Mouse (Mus musculus) testis, adult 2 months (tissue): Measurements from ENCODE around the gene Lmo2. TPM values are rescaled to one million over a fixed set of nuclear protein-coding genes. Genes with fewer than 3 reads are reported as not detected.

Experiments used
- H3K27ac ChIP-seq: fragments of 200-500 bp; 2 replicates; pipeline ENCODE4 v1.5.1; 2012; ENCODE audit warnings: low read depth, low read length; ENCODE audit not compliant: control insufficient read depth, insufficient read depth
- H3K27me3 ChIP-seq: fragments of 200-500 bp; 2 replicates; pipeline ENCODE4 v1.6.1; 2012; ENCODE audit warnings: mild to moderate bottlenecking, low read length, moderate library complexity; ENCODE audit not compliant: control insufficient read depth, insufficient read depth
- H3K36me3 ChIP-seq: fragments of 200-500 bp; 2 replicates; pipeline ENCODE4 v1.6.1; 2012; ENCODE audit warnings: mild to moderate bottlenecking, low read length; ENCODE audit not compliant: control insufficient read depth, insufficient read depth
- H3K4me1 ChIP-seq: fragments of 200-500 bp; 2 replicates; pipeline ENCODE4 v1.6.1; 2012; ENCODE audit warnings: low read length; ENCODE audit not compliant: control insufficient read depth, insufficient read depth
- H3K4me3 ChIP-seq: fragments of 200-500 bp; 2 replicates; pipeline ENCODE4 v1.5.1; 2012; ENCODE audit warnings: low read depth, mild to moderate bottlenecking, low read length, moderate library complexity, mixed read lengths; ENCODE audit not compliant: control insufficient read depth
- CTCF ChIP-seq: fragments of 200-500 bp; IDR thresholded peaks from 2 replicates; pipeline ENCODE4 v1.5.1; 2012; ENCODE audit warnings: low read depth, mild to moderate bottlenecking, inconsistent platforms, low read length, moderate library complexity; ENCODE audit not compliant: control insufficient read depth, insufficient read depth, insufficient replicate concordance
- POLR2A ChIP-seq: fragments of 200-500 bp; IDR thresholded peaks from 2 replicates; pipeline ENCODE4 v1.6.1; 2012; ENCODE audit warnings: low read depth, mild to moderate bottlenecking, inconsistent platforms, low read length, moderate library complexity; ENCODE audit not compliant: control insufficient read depth
- polyA plus RNA-seq: library from polyadenylated mRNA; depleted of rRNA; stranded (reverse); fragments of >200 nt; gene quantifications from 2 replicates; pipeline ENCODE4 v1.2.3, GENCODE M21; 2012

Gene Lmo2
- polyA plus RNA-seq, 1 experiment, result 4.7 TPM

DNA sequence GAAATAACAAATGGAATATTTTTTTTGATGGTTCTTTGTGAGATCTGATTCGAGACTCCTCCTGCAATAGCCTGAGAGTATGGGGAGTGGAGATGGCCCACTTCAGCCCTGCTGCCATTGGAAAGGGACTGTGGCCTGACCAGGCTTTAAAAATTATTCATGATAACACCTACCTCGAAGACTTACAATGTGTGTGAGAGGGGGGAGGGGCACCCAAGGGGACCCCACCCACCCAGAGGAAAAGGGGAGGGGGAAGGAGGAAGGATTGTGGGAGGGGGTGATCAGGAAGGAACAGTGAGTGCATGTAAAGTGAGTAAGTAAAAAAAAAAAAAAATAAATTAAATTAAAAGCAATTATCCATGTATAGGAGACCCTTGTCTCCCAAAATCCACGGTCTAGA is 848 bp downstream of the Lmo2 start:
- H3K36me3 ChIP-seq, result no peaks in the 10 kb centered on the region
- no peak overlapping the region for H3K27ac ChIP-seq
- no peaks in the 10 kb centered on the region for H3K27me3 ChIP-seq
- no peak for TF ChIP-seq POLR2A
- no peak for TF ChIP-seq CTCF
- H3K4me3 ChIP-seq, result no peak overlapping the region
- H3K4me1 ChIP-seq, result no peaks in the 10 kb centered on the region

DNA sequence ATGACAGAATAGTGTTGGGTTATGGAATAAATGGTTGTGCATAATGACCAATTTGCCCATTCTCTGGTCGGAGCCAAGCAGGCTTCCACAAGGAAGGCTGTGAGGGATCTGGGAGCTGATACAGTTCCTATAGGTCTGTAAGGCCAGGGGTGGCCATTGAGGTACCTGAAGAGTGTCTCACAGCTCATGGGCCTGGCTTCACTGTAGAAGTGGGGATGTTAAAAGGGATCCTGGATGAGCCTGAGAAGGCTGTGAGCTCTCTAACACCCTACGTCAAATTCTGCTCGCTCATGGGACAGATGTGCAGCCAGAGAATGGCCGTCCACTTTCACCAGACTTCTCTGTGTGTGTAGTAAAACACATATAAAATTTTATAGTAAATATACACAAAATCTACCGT is 1.3 kb downstream of the Lmo2 start:
- TF ChIP-seq CTCF (no peak), POLR2A (no peak)
- Histone ChIP-seq H3K27ac (no peak overlapping the region), H3K4me3 (no peak overlapping the region), H3K36me3 (no peaks in the 10 kb centered on the region), H3K27me3 (no peaks in the 10 kb centered on the region), H3K4me1 (no peaks in the 10 kb centered on the region)

DNA sequence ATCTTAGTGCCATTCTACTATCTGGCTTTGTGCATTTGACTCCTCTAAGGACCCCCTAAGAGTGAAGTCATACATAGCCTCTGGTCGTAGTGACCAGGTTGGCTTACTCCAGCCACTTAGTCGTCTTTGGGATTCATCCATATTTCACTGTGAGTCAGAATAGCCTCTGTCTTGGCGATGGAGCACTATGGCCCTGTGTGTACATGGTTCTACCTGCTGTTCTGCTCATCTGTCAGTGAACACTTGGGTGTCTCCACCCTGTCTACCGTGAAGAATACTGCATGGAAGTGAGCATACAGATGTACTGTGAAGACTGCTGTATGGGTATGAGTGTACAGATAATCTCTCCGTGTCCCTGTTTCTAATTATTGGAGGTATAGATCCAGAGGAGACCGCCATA is 1.8 kb downstream of the Lmo2 start:
- H3K27ac ChIP-seq, result no peak overlapping the region
- H3K4me3 ChIP-seq, result no peak overlapping the region
- no peak for TF ChIP-seq CTCF
- no peak for TF ChIP-seq POLR2A
- H3K4me1 ChIP-seq, result no peaks in the 10 kb centered on the region
- H3K27me3 ChIP-seq, result no peaks in the 10 kb centered on the region
- H3K36me3 ChIP-seq, result no peaks in the 10 kb centered on the region

DNA sequence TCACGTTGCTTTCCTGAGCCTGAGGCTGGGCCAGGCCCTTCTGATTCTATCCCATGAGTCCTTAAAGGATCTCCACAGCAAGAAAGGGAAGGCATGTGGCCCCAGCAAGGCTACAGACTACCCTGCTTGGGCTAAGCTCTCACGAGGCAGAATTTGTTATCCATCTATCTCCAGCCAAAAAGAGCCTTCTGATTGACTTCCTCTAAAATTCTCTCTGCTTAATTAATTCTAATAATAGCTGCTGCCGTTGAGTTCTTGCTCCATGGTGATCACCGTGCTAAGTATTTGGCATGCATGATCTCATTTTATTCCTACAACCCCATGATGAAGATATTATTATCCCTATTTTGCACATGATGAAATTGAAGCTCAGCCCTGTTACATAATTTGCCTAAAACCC is 4.6 kb downstream of the Lmo2 start:
- no peaks in the 10 kb centered on the region for H3K4me1 ChIP-seq
- TF ChIP-seq CTCF, result no peak
- TF ChIP-seq POLR2A, result no peak
- no peaks in the 10 kb centered on the region for H3K36me3 ChIP-seq
- H3K27ac ChIP-seq, result no peak overlapping the region
- no peaks in the 10 kb centered on the region for H3K27me3 ChIP-seq
- no peak overlapping the region for H3K4me3 ChIP-seq

DNA sequence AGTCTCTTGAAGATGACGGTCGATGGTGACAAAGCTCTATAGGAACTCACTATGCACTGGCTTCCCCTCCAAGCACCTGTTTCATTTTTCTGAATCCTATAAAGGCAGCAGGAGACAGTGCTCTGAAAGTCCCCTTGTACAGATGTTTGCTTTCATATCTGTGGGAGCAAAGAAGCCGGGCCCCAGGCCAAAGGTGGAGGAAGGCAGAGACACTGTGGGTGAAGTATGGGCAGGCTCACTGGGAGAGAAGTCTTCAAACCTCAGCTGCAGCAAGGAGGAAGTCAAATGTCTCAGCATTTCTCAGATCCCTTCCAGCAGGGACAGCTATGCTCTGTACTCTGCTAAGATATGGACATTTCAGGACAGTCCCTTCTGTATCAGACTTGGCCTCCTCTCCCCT is 7.6 kb downstream of the Lmo2 start:
- no peak for TF ChIP-seq POLR2A
- TF ChIP-seq CTCF, result no peak
- peaks cover 5% of the 10 kb centered on the region; the same call in 1 of the 2 replicates for H3K4me1 ChIP-seq
- no peaks in the 10 kb centered on the region; the same call in 1 of the 2 replicates for H3K27me3 ChIP-seq
- no peaks in the 10 kb centered on the region for H3K36me3 ChIP-seq
- H3K4me3 ChIP-seq, result no peak overlapping the region
- no peak overlapping the region for H3K27ac ChIP-seq

DNA sequence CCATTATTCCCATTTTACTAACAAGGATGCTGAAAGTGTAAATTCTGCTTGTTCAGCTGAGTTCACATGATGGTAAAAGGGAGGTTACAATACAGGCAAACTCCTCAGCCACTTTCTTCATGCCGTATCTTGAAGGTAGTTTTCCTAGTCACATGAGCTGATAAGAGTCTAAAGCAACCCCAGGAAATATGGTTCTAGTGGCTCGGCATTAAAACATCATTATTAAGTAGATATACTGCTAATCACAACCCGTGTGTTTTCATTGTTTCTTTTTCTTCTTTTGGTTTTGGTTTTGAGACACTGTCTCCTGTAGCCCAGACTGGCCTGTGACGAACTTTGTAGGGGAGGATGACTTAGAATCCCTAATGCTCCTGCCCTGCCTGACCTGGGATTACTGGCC is 10.4 kb downstream of the Lmo2 start:
- no peak overlapping the region for H3K27ac ChIP-seq
- TF ChIP-seq POLR2A, result no peak
- no peak for TF ChIP-seq CTCF
- no peaks in the 10 kb centered on the region for H3K36me3 ChIP-seq
- H3K4me1 ChIP-seq, result peaks cover 12% of the 10 kb centered on the region; the same call in 1 of the 2 replicates
- H3K4me3 ChIP-seq, result no peak overlapping the region
- no peaks in the 10 kb centered on the region; the same call in 1 of the 2 replicates for H3K27me3 ChIP-seq

DNA sequence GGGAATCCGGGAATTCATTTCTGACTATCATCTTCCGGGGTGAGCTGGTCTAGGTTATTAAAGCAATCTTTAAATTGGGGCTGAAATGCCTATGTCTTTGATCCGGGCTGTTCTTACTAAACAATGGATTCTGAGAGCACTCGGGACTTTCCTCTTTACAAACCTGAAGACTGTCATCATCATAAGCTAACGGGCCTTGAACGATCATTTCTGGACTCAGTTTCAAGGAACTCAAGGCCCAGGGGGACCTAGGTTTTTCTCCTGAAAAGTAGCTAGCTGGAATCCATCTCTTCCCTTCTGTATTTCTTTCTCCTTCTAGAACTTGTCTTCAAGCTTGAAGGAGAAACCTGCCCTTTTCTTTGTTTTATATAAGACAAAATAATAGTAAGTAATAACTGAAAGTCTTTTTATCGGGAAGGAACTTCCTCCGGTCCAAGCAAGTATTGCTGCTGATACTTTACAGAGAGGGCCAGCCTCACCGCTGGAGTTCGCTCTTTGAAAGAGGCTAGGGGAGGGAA is 11.2 kb downstream of the Lmo2 start:
- Histone ChIP-seq H3K36me3 (no peaks in the 10 kb centered on the region), H3K4me3 (peak overlapping the region; percentile 35), H3K27ac (no peak overlapping the region), H3K4me1 (peaks cover 12% of the 10 kb centered on the region; the same call in 1 of the 2 replicates), H3K27me3 (no peaks in the 10 kb centered on the region; the same call in 1 of the 2 replicates)
- TF ChIP-seq POLR2A, result no peak
- TF ChIP-seq CTCF, result no peak

DNA sequence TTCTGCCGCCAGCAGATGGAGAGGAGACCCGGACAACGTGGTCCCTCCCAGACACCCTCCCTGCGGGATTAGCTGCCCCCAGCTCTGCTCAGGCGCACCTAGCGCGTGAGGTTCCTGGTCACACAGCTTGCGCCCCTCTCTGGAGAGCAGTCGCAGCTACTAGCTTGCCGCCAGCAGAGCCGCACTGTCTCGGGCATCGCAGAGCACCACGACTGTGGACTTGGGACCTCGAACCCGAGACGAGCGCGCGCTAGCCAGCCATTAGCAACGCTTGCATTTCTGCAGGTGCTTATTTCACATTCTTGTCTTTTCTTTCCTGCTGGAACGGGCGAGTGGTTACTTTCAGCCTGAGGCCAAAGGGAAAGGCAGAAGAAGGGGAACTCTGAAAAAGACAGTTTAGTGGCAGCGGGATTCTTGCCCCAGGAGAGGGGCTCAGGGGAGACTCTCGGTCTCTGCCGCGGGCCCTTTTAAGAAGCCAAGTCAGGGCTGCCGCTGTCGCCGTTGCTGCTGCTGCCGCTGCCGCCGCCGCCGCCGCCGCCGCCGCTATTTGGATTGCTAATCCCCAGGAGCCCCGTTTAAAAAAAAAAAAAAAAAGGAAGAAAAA is 11.8 kb downstream of the Lmo2 start:
- H3K4me3 ChIP-seq, result peak overlapping the region; percentile 74
- H3K27me3 ChIP-seq, result no peaks in the 10 kb centered on the region; the same call in 1 of the 2 replicates
- no peak overlapping the region for H3K27ac ChIP-seq
- H3K36me3 ChIP-seq, result no peaks in the 10 kb centered on the region
- peaks cover 12% of the 10 kb centered on the region; the same call in 1 of the 2 replicates for H3K4me1 ChIP-seq
- no peak for TF ChIP-seq CTCF
